Mouse (Mus musculus): Measurements from ENCODE around the gene Tacr2. TPM values are rescaled to one million over a fixed set of nuclear protein-coding genes. Genes with fewer than 3 reads are reported as not detected.

The Tacr2 gene
- total and polyA plus RNA-seq, 2 experiments: not detected

DNA sequence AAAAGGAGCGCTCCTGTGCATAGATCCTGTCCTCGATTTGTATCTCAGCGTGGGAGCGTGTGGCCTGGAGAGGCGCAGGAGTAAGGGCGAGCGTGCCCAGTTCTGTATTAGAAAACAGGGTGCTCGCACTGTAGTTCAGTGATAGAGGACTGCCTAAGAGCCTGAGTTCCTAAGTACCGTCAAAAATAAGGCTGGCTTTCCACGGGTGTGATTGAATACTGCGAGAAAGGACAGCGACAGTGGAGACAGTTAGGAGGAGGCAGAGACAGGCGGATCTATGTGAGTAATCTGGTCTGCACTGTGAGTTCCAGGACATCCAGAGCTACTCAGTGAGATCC is 20.9 kb upstream of the Tacr2 start:
- 0 out of 2 replicates have a peak overlapping the region, but pooled peaks have one; percentile 12 for H3K9ac ChIP-seq (ENCODE audit: low read depth, low read length)
- TF ChIP-seq CTCF (IDR thresholded peaks at IDR 0.05; ENCODE audit: low read depth, low read length) (no peak), POLR2A (IDR thresholded peaks at IDR 0.05; ENCODE audit: extremely low read depth, insufficient read depth, low read length) (no peak)
- H3K36me3 ChIP-seq (ENCODE audit: control insufficient read depth, insufficient read depth, low read length): no peaks in the 10 kb centered on the region
- no peaks in the 10 kb centered on the region for H3K4me1 ChIP-seq (ENCODE audit: control insufficient read depth, insufficient read depth, low read length)
- DNase-seq (ENCODE audit: extremely low read depth, low read depth, low spot score): no peak
- no peaks in the 10 kb centered on the region for H3K27me3 ChIP-seq (ENCODE audit: control insufficient read depth, insufficient read depth, low read length)
- H3K4me3 ChIP-seq (ENCODE audit: insufficient read depth, low read depth, low read length): peak overlapping the region; percentile 39; the same call in 1 of the 2 replicates
- 9% methylated on average over 13 of the region's 13 CpGs for WGBS
- peaks cover 4% of the 10 kb centered on the region; the same call in 1 of the 2 replicates for H3K79me2 ChIP-seq (ENCODE audit: control insufficient read depth, insufficient read depth, low read length)
- no peak overlapping the region; the same call in 1 of the 2 replicates for H3K27ac ChIP-seq (replicated peaks; ENCODE audit: insufficient read depth, low read depth, low read length)

GRCm38 (mm10) chr10:62231811-62232210 is 20.4 kb upstream of the Tacr2 start:
- Histone ChIP-seq H3K4me3 (ENCODE audit: insufficient read depth, low read depth, low read length) (no peak overlapping the region), H3K27ac (replicated peaks; ENCODE audit: insufficient read depth, low read depth, low read length) (0 out of 2 replicates have a peak overlapping the region, but pooled peaks have one; percentile 7), H3K27me3 (ENCODE audit: control insufficient read depth, insufficient read depth, low read length) (no peaks in the 10 kb centered on the region), H3K4me1 (ENCODE audit: control insufficient read depth, insufficient read depth, low read length) (no peaks in the 10 kb centered on the region), H3K9ac (ENCODE audit: low read depth, low read length) (no peak overlapping the region), H3K79me2 (ENCODE audit: control insufficient read depth, insufficient read depth, low read length) (peaks cover 4% of the 10 kb centered on the region; the same call in 1 of the 2 replicates), H3K36me3 (ENCODE audit: control insufficient read depth, insufficient read depth, low read length) (no peaks in the 10 kb centered on the region)
- DNase-seq (ENCODE audit: extremely low read depth, low read depth, low spot score): no peak
- TF ChIP-seq CTCF (IDR thresholded peaks at IDR 0.05; ENCODE audit: low read depth, low read length): no peak
- TF ChIP-seq POLR2A (IDR thresholded peaks at IDR 0.05; ENCODE audit: extremely low read depth, insufficient read depth, low read length): no peak
- 86% methylated on average over 3 of the region's 3 CpGs for WGBS

- WGBS: 90% methylated on average over 6 of the region's 6 CpGs
- DNase-seq (ENCODE audit: extremely low read depth, low read depth, low spot score): no peak
- Histone ChIP-seq H3K36me3 (ENCODE audit: control insufficient read depth, insufficient read depth, low read length) (no peaks in the 10 kb centered on the region), H3K4me1 (ENCODE audit: control insufficient read depth, insufficient read depth, low read length) (no peaks in the 10 kb centered on the region), H3K4me3 (ENCODE audit: insufficient read depth, low read depth, low read length) (no peak overlapping the region), H3K27me3 (ENCODE audit: control insufficient read depth, insufficient read depth, low read length) (no peaks in the 10 kb centered on the region), H3K79me2 (ENCODE audit: control insufficient read depth, insufficient read depth, low read length) (no peaks in the 10 kb centered on the region), H3K27ac (replicated peaks; ENCODE audit: insufficient read depth, low read depth, low read length) (no peak overlapping the region), H3K9ac (ENCODE audit: low read depth, low read length) (no peak overlapping the region)
- no peak for TF ChIP-seq CTCF (IDR thresholded peaks at IDR 0.05; ENCODE audit: low read depth, low read length)
- no peak for TF ChIP-seq POLR2A (IDR thresholded peaks at IDR 0.05; ENCODE audit: extremely low read depth, insufficient read depth, low read length)
Observed at GRCm38 (mm10) chr10:62236165-62236564, 16.1 kb upstream of the Tacr2 start.

DNA sequence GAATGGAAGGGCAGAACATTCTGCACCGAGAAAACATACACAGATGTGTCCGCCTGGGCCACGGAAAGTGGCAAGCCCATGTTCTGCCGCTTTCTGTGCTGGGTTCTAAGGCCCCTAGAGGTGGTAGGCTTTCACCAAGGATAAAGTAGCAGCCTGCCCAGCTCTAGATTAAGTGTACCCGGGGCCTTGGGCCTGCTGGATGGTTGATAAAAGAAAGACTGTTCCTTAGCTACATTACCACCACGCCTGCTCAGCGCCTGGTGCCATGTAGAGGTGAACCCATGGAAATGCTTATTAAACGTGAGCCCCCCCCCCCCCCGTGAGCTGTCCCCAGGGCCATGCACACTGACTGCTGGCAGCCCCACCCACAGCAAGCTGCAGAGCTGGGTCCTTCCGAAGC is 15.0 kb upstream of the Tacr2 start:
- Histone ChIP-seq H3K9ac (ENCODE audit: low read depth, low read length) (no peak overlapping the region), H3K36me3 (ENCODE audit: control insufficient read depth, insufficient read depth, low read length) (no peaks in the 10 kb centered on the region), H3K4me3 (ENCODE audit: insufficient read depth, low read depth, low read length) (no peak overlapping the region), H3K27ac (replicated peaks; ENCODE audit: insufficient read depth, low read depth, low read length) (no peak overlapping the region), H3K27me3 (ENCODE audit: control insufficient read depth, insufficient read depth, low read length) (no peaks in the 10 kb centered on the region), H3K4me1 (ENCODE audit: control insufficient read depth, insufficient read depth, low read length) (no peaks in the 10 kb centered on the region), H3K79me2 (ENCODE audit: control insufficient read depth, insufficient read depth, low read length) (no peaks in the 10 kb centered on the region)
- 85% methylated on average over 10 of the region's 10 CpGs for WGBS
- no peak for DNase-seq (ENCODE audit: extremely low read depth, low read depth, low spot score)
- TF ChIP-seq CTCF (IDR thresholded peaks at IDR 0.05; ENCODE audit: low read depth, low read length) (no peak), POLR2A (IDR thresholded peaks at IDR 0.05; ENCODE audit: extremely low read depth, insufficient read depth, low read length) (no peak)

- no peaks in the 10 kb centered on the region for H3K4me1 ChIP-seq (ENCODE audit: control insufficient read depth, insufficient read depth, low read length)
- 0 out of 2 replicates have a peak, but pooled peaks cover 2% of the 10 kb centered on the region for H3K27me3 ChIP-seq (ENCODE audit: control insufficient read depth, insufficient read depth, low read length)
- DNase-seq (ENCODE audit: extremely low read depth, low read depth, low spot score): no peak
- no peak overlapping the region for H3K27ac ChIP-seq (replicated peaks; ENCODE audit: insufficient read depth, low read depth, low read length)
- H3K79me2 ChIP-seq (ENCODE audit: control insufficient read depth, insufficient read depth, low read length): no peaks in the 10 kb centered on the region
- WGBS: 97% methylated on average over 3 of the region's 3 CpGs
- TF ChIP-seq CTCF (IDR thresholded peaks at IDR 0.05; ENCODE audit: low read depth, low read length): no peak
- TF ChIP-seq POLR2A (IDR thresholded peaks at IDR 0.05; ENCODE audit: extremely low read depth, insufficient read depth, low read length): no peak
- no peak overlapping the region for H3K9ac ChIP-seq (ENCODE audit: low read depth, low read length)
- no peak overlapping the region for H3K4me3 ChIP-seq (ENCODE audit: insufficient read depth, low read depth, low read length)
- no peaks in the 10 kb centered on the region for H3K36me3 ChIP-seq (ENCODE audit: control insufficient read depth, insufficient read depth, low read length)
Observed at GRCm38 (mm10) chr10:62238688-62239087, 13.6 kb upstream of the Tacr2 start.

GRCm38 (mm10) chr10:62239270-62239669 is 13.0 kb upstream of the Tacr2 start:
- no peak overlapping the region for H3K9ac ChIP-seq (ENCODE audit: low read depth, low read length)
- WGBS: 71% methylated on average over 6 of the region's 6 CpGs
- H3K4me3 ChIP-seq (ENCODE audit: insufficient read depth, low read depth, low read length): no peak overlapping the region
- no peaks in the 10 kb centered on the region for H3K36me3 ChIP-seq (ENCODE audit: control insufficient read depth, insufficient read depth, low read length)
- TF ChIP-seq CTCF (IDR thresholded peaks at IDR 0.05; ENCODE audit: low read depth, low read length) (no peak), POLR2A (IDR thresholded peaks at IDR 0.05; ENCODE audit: extremely low read depth, insufficient read depth, low read length) (no peak)
- no peaks in the 10 kb centered on the region for H3K4me1 ChIP-seq (ENCODE audit: control insufficient read depth, insufficient read depth, low read length)
- no peaks in the 10 kb centered on the region for H3K79me2 ChIP-seq (ENCODE audit: control insufficient read depth, insufficient read depth, low read length)
- H3K27me3 ChIP-seq (ENCODE audit: control insufficient read depth, insufficient read depth, low read length): 0 out of 2 replicates have a peak, but pooled peaks cover 2% of the 10 kb centered on the region
- no peak for DNase-seq (ENCODE audit: extremely low read depth, low read depth, low spot score)
- no peak overlapping the region for H3K27ac ChIP-seq (replicated peaks; ENCODE audit: insufficient read depth, low read depth, low read length)

Data from liver, adult 2 months (tissue).